Mouse (Mus musculus) E14TG2a.4 (cell line): ENCODE measurements around the gene Nrxn1.
"Not testable (repeated sequence)": the region's sequence is repeated elsewhere in the genome, so short reads cannot be mapped to it uniquely, and the experiment has no call there.

Experiments
- H3K27me3 ChIP-seq: 2 replicates; pipeline ENCODE4 v1.6.1; 2014; ENCODE audit warnings: low read length, control low read depth; ENCODE audit not compliant: insufficient read depth
- H3K36me3 ChIP-seq: 2 replicates; pipeline ENCODE4 v1.6.1; 2014; ENCODE audit warnings: low read length, control low read depth; ENCODE audit not compliant: insufficient read depth
- H3K4me1 ChIP-seq: replicated peaks from 2 replicates; pipeline ENCODE4 v1.6.1; 2014; ENCODE audit warnings: low read depth, low read length, control low read depth
- H3K4me3 ChIP-seq: replicated peaks from 2 replicates; pipeline ENCODE4 v1.5.1; 2014; ENCODE audit warnings: mild to moderate bottlenecking, low read length
- H3K9me3 ChIP-seq: 2 replicates; pipeline ENCODE4 v1.6.1; 2014; ENCODE audit warnings: low read length, control low read depth
- CTCF ChIP-seq: conservative IDR thresholded peaks from 2 replicates; pipeline ENCODE4 v1.5.1; 2014; ENCODE audit warnings: low read length
- NANOG ChIP-seq: IDR thresholded peaks from 2 replicates; pipeline ENCODE4 v1.6.1; 2014; ENCODE audit warnings: borderline replicate concordance, low read length, mixed read lengths
- POU5F1 ChIP-seq: IDR thresholded peaks from 2 replicates; pipeline ENCODE4 v1.6.1; 2014; ENCODE audit warnings: low read length, borderline replicate concordance

Nrxn1 gene

GRCm38 (mm10) chr17:90506026-90506425, 586.8 kb downstream of the Nrxn1 start:
- no peaks in the 10 kb centered on the region for H3K4me1 ChIP-seq
- H3K9me3 ChIP-seq = no peaks in the 10 kb centered on the region

GRCm38 (mm10) chr17:90503999-90504398, 588.9 kb downstream of the Nrxn1 start:
- not testable (repeated sequence) for H3K4me3 ChIP-seq, H3K4me1 ChIP-seq, H3K9me3 ChIP-seq, H3K36me3 ChIP-seq, H3K27me3 ChIP-seq

More at GRCm38 (mm10) chr17:90506026-90506425, 586.8 kb downstream of the Nrxn1 start:
- H3K27me3 ChIP-seq = no peaks in the 10 kb centered on the region
- no peaks in the 10 kb centered on the region for H3K36me3 ChIP-seq
- H3K4me3 ChIP-seq = no peak overlapping the region
- TF ChIP-seq CTCF (no peak), POU5F1 (no peak), NANOG (no peak)

GRCm38 (mm10) chr17:90501023-90501675, 591.7 kb downstream of the Nrxn1 start:
- Histone ChIP-seq H3K36me3 (no peaks in the 10 kb centered on the region), H3K27me3 (no peaks in the 10 kb centered on the region), H3K4me3 (no peak overlapping the region), H3K4me1 (no peaks in the 10 kb centered on the region), H3K9me3 (no peaks in the 10 kb centered on the region)
- TF ChIP-seq POU5F1 (no peak), NANOG (no peak), CTCF (peak; percentile 80)

- TF ChIP-seq CTCF (no peak), NANOG (no peak), POU5F1 (no peak)
- H3K4me1 ChIP-seq = no peaks in the 10 kb centered on the region
- peaks cover 5% of the 10 kb centered on the region for H3K9me3 ChIP-seq
- H3K27me3 ChIP-seq = no peaks in the 10 kb centered on the region
- H3K4me3 ChIP-seq = no peak overlapping the region
- no peaks in the 10 kb centered on the region for H3K36me3 ChIP-seq
Measured at GRCm38 (mm10) chr17:90479531-90480250, 613.2 kb downstream of the Nrxn1 start.

- Histone ChIP-seq H3K9me3 (no peaks in the 10 kb centered on the region), H3K4me3 (no peak overlapping the region), H3K27me3 (peaks cover 45% of the 10 kb centered on the region), H3K4me1 (peaks cover 14% of the 10 kb centered on the region), H3K36me3 (no peaks in the 10 kb centered on the region)
- TF ChIP-seq CTCF (peak; percentile 63), NANOG (no peak)
Measured at GRCm38 (mm10) chr17:90456748-90457147, 636.1 kb downstream of the Nrxn1 start.

GRCm38 (mm10) chr17:90455904-90456303, 637.0 kb downstream of the Nrxn1 start:
- Histone ChIP-seq H3K9me3 (no peaks in the 10 kb centered on the region), H3K36me3 (no peaks in the 10 kb centered on the region), H3K4me1 (peaks cover 14% of the 10 kb centered on the region), H3K4me3 (peak overlapping the region; percentile 78), H3K27me3 (peaks cover 45% of the 10 kb centered on the region)
- TF ChIP-seq POU5F1 (no peak), NANOG (no peak), CTCF (no peak)

GRCm38 (mm10) chr17:90455409-90455775, 637.5 kb downstream of the Nrxn1 start:
- peak overlapping the region; percentile 78 for H3K4me3 ChIP-seq
- peaks cover 45% of the 10 kb centered on the region for H3K27me3 ChIP-seq
- peaks cover 14% of the 10 kb centered on the region for H3K4me1 ChIP-seq
- no peak for TF ChIP-seq POU5F1
- no peak for TF ChIP-seq CTCF
- TF ChIP-seq NANOG = no peak
- H3K9me3 ChIP-seq = no peaks in the 10 kb centered on the region
- H3K36me3 ChIP-seq = no peaks in the 10 kb centered on the region

GRCm38 (mm10) chr17:90454738-90455408, 638.0 kb downstream of the Nrxn1 start:
- H3K4me3 ChIP-seq = peak overlapping the region; percentile 78
- no peaks in the 10 kb centered on the region for H3K9me3 ChIP-seq
- no peaks in the 10 kb centered on the region for H3K36me3 ChIP-seq
- TF ChIP-seq NANOG (no peak), CTCF (no peak), POU5F1 (no peak)
- H3K27me3 ChIP-seq = peaks cover 45% of the 10 kb centered on the region
- peaks cover 14% of the 10 kb centered on the region for H3K4me1 ChIP-seq
